Mouse (Mus musculus): Measurements from ENCODE around the gene Tmem199. TPM values are rescaled to one million over a fixed set of nuclear protein-coding genes. Genes with fewer than 3 reads are reported as not detected.

The Tmem199 gene
- polyA plus RNA-seq, 1 experiment from 2014 or later: 41.5 TPM

Other genes with a start within 250 kb of the Tmem199 start
- 0.29 TPM in 2 replicates for gene BC030499, start 221.3 kb downstream of the Tmem199 start, polyA plus RNA-seq (2015; fragmentation: Nextera tagmentation; extraction: Ambion mirVana)
- 29.2 and 30.3 TPM in 2 replicates for gene Spag5, start 210.6 kb downstream of the Tmem199 start, polyA plus RNA-seq (2015; fragmentation: Nextera tagmentation; extraction: Ambion mirVana)
- gene Aldoc, start 189.2 kb downstream of the Tmem199 start, polyA plus RNA-seq (2015; fragmentation: Nextera tagmentation; extraction: Ambion mirVana): 30.1 and 36.8 TPM in 2 replicates
- gene Pigs, start 183.8 kb downstream of the Tmem199 start, polyA plus RNA-seq (2015; fragmentation: Nextera tagmentation; extraction: Ambion mirVana): 78.0 and 84.9 TPM in 2 replicates
- gene Unc119, start 168.7 kb downstream of the Tmem199 start, polyA plus RNA-seq (2015; fragmentation: Nextera tagmentation; extraction: Ambion mirVana): 46.9 and 54.2 TPM in 2 replicates
- 4.2 and 4.6 TPM in 2 replicates for gene Foxn1, start 125.6 kb downstream of the Tmem199 start, polyA plus RNA-seq (2015; fragmentation: Nextera tagmentation; extraction: Ambion mirVana)
- gene Slc13a2, start 90.0 kb downstream of the Tmem199 start, polyA plus RNA-seq (2015; fragmentation: Nextera tagmentation; extraction: Ambion mirVana): 0.07 and 0.11 TPM in 2 replicates
- 15.5 and 19.0 TPM in 2 replicates for gene Slc46a1, start 46.5 kb downstream of the Tmem199 start, polyA plus RNA-seq (2015; fragmentation: Nextera tagmentation; extraction: Ambion mirVana)
- 2.3 and 2.5 TPM in 2 replicates for gene Sarm1, start 14.4 kb downstream of the Tmem199 start, polyA plus RNA-seq (2015; fragmentation: Nextera tagmentation; extraction: Ambion mirVana)
- 2.0 and 4.4 TPM in 2 replicates for gene Vtn, start 13.1 kb downstream of the Tmem199 start, polyA plus RNA-seq (2015; fragmentation: Nextera tagmentation; extraction: Ambion mirVana)
- gene Sebox, start 8.7 kb downstream of the Tmem199 start, polyA plus RNA-seq (2015; fragmentation: Nextera tagmentation; extraction: Ambion mirVana): 0.17 TPM in 1 of 2 replicates, not detected in the other
- gene Poldip2, start within 50 bp of the Tmem199 start, polyA plus RNA-seq (2015; fragmentation: Nextera tagmentation; extraction: Ambion mirVana): 167 and 170 TPM in 2 replicates
- 79.6 and 80.7 TPM in 2 replicates for gene Tnfaip1, start 24.2 kb upstream of the Tmem199 start, polyA plus RNA-seq (2015; fragmentation: Nextera tagmentation; extraction: Ambion mirVana)
- gene Ift20, start 24.2 kb upstream of the Tmem199 start, polyA plus RNA-seq (2015; fragmentation: Nextera tagmentation; extraction: Ambion mirVana): 187 TPM in 2 replicates
- gene Tmem97, start 38.6 kb upstream of the Tmem199 start, polyA plus RNA-seq (2015; fragmentation: Nextera tagmentation; extraction: Ambion mirVana): 73.4 and 73.5 TPM in 2 replicates
- gene Nlk, start 185.2 kb upstream of the Tmem199 start, polyA plus RNA-seq (2015; fragmentation: Nextera tagmentation; extraction: Ambion mirVana): 10.8 and 12.3 TPM in 2 replicates
- gene Ccnq, start 239.6 kb upstream of the Tmem199 start, polyA plus RNA-seq (2015; fragmentation: Nextera tagmentation; extraction: Ambion mirVana): 39.8 and 41.9 TPM in 2 replicates

All from embryonic facial prominence, embryonic 15.5 days (tissue).